Mouse (Mus musculus) cerebral cortex, adult 2 months (tissue): Measurements from ENCODE around the gene Fhad1.

Experiments used
- WGBS: fragments of 180-500 bp; shearing (Covaris S2); methylation state at CpG from one replicate; pipeline ENCODE4 v1.1.7; 2018; 5-methylcytosine and 5-hydroxymethylcytosine counted together

Gene Fhad1

DNA sequence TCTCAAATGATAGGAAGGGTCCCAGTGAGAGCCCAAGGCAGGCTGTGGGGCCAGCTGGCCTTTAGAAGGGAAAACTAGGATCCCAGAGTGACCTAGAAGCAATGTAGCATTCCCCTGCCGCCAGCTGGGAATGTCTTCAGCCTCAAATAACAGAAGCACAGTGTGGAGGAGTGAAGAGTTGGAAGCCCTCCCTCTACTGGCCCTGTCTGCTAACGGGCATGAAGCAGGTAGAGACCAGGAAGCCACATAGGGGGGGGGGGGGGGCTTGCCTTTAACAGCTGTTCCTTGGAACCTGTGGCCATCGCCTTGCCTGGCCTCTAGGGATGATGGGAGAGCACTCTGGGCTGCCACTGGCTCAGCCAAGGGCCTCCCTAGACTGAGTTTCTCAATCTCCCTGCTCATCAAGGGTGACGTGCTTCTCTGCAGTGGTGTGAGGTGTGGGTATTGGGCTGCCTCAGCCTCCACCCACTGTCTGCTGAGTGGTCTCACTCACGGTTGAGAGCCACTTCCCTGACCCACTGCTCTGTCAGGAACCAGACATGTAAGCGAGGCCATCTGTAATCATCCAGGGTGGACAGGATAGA is 128.4 kb downstream of the Fhad1 start:
- 48% methylated on average over 6 of the region's 6 CpGs for WGBS

DNA sequence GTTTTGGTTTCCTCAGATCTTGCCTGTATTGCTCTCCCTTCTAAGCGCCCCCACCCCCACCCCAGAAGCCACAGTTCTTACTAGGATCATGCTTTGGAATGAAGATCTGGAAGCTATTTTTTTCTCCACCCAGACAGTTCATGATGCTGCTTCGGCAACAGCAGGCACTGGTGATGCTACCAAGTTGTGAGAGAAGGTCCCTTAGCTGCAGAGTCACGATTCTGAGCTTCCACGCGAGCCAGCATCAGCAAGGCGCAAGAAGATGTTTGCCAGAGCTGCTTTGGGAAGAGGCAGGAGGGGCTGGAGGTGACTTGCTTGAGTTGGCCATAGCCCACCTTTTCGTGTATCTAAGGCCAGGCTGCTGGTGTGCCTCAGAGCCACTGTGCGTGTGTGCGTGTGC is 129.4 kb downstream of the Fhad1 start:
- WGBS, result 54% methylated on average over 9 of the region's 9 CpGs

DNA sequence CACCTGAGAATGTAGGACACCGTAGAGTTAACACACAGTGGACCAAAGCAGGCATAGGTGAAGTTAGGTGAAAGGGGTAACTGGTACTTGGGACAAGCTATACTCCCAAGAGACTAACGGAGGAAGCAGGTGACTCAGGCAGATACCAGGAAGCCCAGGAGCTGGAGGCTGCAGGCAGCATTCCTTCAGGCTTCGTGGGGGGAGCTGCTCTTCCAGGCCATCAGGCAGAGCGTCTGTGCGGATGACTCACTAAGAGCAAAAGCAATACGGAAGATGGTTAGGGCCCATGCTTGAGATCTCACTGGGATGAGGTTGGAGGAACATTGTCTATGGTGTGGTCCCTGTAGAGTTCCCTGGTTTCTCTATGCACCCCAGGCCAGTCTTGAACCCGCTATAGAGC is 132.0 kb downstream of the Fhad1 start:
- 66% methylated on average over 7 of the region's 7 CpGs for WGBS

DNA sequence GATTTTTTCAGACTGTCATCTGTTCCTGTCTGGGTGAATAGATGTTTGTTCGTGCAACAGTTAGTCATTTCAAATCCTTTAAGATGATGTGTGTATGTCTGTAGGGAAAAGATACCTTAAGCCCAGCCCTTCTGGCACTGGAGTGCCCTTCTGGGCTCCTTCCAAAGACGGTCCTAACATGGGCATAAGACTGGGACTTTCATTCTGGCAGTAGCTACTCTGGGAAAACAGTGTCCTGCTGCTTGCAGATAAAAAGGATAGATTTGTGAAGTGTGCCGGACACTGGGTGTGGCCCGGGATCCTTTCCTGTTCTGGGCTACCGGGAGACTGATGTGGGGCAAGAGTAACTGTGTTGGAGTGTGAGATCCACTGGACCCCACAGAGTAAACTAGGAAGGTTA is 132.9 kb downstream of the Fhad1 start:
- WGBS, result 48% methylated on average over 5 of the region's 5 CpGs

DNA sequence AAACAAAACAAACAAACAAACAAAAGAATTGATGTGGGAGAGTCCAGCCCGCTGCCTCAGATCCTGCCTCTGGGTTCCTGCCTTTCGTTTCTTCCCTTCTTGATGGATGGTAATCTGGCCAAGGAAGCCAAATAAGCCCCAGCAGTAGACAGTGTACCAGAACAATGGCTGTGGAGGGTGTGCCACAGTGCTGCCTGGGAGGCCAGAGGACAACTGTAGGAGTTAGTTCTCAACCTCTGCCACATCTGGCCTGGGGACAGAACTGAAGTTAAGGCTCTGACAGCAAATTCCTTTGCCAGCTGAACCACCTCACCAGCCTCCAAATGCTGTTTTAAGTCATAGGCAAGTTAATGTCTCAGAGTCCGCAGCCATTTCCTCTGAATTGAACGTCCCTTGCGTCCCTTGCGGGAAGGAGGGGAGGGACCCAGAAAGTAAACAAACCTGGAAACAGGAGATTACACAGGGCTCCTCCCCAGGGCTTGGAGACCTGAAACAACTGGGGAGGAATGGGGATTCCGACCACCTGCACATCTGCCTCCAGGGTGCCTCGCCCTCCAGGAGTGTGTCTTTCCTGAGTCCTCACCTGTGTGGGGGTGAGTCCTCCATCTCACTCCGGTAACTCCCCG is 133.5 kb downstream of the Fhad1 start:
- WGBS, result 69% methylated on average over 10 of the region's 10 CpGs

DNA sequence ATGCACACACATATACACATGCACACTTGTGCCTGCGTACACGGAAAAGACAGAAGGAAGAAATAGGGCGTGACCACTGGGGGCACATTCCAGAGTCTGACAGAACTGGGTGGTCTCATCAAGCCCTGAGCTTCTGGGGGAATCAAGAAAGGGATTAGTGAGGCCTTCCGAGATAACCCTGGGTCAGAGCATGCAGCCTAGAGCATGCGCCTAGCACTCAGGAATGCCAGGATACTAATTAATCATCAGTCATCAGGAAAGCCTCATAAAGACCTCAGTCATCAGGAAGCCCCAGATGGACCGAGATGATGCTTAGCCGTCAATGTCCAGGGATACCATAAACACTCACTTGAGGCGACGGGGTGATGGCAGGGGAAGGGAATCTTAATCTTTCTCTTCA is 135.0 kb downstream of the Fhad1 start:
- 89% methylated on average over 9 of the region's 9 CpGs for WGBS

DNA sequence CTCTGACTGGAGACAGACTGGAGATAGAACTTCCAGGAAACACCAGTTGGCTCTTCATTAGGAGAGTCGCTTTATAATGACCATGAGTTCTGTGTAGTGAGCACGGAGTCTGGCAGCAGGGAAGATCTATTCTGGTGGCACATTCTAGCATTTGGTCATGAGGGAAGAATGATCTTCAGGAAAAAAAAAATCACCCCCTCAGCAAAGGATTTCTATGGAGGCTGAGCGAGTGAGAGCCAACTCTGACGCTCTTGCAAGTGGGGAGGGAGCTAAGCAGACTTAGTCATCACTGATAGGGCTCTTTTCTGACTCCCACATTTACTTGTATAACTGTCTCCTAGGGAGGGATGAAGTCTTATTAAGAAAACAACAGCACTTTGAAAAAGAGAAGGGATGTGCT is 135.8 kb downstream of the Fhad1 start:
- WGBS, result 31% methylated on average over 4 of the region's 4 CpGs

DNA sequence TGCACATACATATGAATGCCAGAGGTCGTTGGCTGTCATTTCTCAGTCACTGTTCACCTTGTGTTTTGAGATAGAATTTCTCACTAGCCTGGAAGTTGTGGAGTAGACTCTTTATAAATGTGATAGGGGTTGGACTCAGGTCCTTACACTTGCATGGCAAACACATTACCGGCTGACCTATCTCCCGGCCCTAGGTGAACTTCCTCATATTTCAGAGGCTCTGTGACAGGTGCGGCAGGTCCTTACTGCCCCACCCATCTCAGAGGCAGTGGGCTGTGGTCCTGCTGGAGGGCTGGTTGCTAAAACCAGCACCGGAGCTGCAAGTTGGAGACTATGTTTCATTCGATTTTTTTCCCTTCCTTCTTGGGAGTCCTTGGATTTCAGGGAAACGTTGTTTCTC is 136.3 kb downstream of the Fhad1 start:
- 47% methylated on average over 7 of the region's 7 CpGs for WGBS

DNA sequence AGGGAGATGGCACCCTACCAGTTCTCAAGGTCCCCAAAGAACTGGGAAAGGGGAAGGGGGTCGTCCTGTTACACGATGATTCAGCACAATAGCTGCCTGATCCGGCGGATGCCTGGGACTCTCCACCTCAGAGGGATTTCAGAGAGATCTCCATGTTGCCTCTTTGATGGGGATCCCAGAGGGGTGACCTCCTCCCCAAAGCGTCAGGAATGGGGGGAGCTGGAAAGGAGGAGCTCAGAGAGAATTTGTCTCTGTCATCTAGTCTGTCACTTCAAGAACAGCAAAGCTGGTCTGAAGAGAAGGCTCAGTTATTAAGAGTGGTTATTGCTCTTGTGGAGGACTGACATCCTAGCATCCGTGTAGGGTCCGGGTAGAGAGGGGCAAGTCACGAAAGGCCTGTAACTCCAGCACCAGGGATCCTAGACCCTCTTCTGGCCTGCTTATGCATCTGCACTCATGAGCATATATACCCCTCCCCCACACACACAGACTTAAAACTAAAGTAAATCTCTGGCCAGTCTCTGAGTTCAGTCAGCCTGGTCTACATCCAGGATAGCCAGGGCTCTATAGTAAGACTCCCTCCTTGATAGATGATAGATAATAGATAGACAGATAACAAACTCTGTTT is 139.3 kb downstream of the Fhad1 start:
- 25% methylated on average over 8 of the region's 8 CpGs for WGBS

DNA sequence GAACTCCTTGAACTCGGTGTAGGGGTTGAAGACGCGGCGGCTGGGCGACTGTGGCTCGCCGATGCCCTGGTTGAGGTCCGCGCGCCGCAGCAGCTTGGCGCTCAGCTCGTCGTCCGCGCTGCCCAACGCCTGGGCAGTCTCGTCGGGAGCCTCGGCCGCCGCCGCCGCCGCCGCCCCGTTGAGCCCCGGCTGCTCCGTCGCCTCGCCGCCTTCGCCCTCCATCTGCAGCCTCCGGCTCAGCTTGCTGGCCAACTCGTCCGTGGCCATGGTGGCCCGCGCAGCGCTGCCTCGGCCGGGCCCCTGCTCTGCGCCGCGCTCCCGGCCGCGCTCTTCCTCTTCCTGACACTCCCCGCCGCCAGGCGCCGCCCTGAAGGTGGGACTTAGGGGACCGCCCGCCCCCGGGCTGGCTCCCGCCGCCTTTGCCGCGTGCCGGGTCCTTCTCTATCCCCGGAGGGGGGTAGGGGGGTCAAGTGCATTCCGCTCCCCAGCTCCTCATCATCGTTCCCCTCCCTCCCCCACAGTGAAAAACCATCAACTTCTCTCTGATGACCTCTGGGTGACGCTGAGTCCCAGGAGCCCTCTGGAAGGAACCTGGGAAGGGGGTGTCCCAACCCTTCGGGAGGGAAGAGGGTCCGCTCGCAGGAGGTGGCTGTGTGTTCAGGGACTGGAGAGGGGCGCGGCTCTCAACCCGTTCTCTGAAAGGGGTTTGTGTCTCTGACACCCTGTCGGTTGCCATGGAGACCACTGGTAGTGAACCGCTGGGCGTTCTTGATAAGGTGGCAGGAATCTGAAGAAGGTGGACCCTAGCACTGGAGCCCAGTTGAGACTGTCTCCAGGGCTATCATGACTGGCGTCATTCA is 140.1 kb downstream of the Fhad1 start, which contains the start of gene Efhd2:
Efhd2 (minus strand) TSS at position 320 of the 860 bp plus-strand sequence.
- WGBS, result under 1% methylated on average over 73 of the region's 73 CpGs

DNA sequence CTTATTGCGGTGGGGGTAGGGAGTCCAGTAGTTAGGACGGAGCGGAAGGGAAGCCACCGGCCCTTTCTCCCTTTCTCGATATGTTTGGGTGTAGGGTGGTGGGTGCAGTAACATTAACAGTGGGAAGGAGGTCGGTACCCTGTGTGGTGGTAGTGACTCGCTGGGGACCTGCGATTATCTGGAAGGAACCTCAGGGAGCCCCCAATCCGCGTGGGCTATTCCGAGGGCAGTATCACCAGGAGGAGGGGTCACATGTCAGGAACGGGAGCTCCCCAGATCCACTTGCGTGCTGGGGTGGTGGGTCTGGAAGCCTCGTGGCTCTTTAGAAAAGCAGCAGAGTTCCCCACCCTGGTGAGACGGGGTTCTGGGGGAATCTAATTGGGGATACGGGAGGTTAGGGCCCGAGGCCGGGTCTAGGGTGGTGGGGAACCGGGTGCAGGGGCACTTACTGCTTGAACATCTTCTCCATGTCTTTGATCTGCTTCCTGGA is 140.7 kb downstream of the Fhad1 start:
- WGBS, result under 1% methylated on average over 19 of the region's 19 CpGs

DNA sequence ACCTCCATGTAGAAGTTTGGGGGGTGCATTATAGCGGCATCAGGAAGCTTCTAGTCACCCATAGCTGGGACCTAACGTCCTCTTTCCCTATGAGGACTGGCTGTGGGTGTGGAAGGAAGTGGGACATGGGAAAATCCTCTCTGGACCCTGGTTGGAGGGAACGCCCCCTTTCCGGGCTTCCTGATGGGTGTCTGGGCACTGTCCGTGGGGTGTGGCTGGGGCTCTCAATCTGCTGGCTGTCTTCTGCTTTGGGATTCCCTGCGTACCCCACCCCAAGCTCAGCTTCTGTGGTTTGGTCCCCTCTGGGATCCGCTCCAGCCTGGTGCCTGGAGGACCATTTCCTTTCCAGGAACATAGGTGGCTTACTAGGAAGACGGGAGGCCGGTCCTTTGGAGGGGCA is 141.9 kb downstream of the Fhad1 start:
- 32% methylated on average over 9 of the region's 9 CpGs for WGBS

DNA sequence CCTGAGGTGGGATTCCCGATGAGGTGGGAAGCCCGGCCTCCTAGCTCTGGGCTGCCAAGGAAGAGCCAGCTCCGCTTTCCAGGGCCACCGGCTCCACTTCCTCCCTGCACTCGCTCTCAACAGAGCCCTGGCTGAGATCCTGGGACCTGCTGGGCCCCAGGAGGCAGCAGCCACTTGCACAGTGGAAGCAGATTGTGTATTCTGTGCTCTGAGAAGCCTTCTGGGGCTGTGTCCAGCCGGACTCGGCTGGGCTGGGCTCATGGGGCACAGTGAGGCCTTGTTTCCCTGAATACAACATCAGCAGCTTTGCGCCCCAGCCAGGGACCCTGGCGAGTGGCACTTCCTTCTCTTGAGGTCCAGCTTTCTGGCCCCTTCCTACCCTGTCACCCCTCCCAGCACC is 143.0 kb downstream of the Fhad1 start:
- WGBS, result 42% methylated on average over 9 of the region's 9 CpGs

DNA sequence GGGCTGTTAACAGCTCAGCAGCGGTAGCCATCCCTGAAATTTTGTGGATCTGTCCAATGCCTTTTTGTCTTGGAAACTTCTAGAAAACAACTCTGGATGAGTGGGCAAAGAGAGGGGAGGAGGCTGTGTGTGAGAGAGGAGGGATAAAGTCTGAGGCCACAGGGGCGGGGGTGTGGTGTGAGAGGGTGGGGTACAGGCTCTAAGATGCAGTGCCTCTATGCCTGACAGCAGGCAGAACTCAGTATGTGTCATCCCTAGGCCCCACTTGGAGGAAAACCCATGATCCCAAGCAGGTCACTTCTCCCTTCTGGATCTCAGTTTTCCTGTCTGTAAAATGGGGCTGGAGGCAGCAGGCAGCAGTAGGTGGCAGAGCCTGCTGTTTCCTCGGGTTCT is 143.6 kb downstream of the Fhad1 start:
- 63% methylated on average over 3 of the region's 3 CpGs for WGBS

DNA sequence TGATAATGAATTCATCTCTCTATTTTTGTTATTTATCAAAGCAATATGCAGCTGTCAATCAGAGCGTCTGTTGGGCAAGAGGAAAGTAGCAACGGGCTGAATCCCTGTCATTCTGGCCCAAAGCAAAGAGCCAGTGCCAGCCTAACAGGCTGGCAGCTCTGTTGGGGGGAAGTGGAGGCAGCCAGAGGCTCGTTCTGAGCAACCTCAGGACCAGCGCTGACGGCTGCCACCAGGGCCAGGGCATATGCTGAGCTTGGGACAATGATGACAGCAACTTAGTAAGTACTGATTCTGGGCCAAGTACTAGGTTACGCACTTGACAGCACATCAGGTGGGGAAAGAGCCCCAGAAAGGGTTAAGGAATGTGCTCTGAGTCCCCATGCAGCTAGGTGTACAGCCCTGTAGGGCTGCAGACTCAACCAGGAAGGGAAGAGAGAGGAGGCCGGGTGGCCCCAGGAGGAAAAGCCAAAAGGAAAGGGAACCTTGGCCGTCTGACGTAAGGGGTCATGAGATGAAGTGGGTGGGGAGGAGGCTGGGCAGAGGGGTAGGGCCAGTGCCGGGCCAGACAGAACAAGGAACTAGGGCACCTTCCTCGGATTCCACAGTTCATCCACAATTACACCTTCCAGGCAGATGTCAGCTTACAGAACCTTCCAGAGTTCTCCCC is 144.1 kb downstream of the Fhad1 start:
- 50% methylated on average over 11 of the region's 11 CpGs for WGBS

DNA sequence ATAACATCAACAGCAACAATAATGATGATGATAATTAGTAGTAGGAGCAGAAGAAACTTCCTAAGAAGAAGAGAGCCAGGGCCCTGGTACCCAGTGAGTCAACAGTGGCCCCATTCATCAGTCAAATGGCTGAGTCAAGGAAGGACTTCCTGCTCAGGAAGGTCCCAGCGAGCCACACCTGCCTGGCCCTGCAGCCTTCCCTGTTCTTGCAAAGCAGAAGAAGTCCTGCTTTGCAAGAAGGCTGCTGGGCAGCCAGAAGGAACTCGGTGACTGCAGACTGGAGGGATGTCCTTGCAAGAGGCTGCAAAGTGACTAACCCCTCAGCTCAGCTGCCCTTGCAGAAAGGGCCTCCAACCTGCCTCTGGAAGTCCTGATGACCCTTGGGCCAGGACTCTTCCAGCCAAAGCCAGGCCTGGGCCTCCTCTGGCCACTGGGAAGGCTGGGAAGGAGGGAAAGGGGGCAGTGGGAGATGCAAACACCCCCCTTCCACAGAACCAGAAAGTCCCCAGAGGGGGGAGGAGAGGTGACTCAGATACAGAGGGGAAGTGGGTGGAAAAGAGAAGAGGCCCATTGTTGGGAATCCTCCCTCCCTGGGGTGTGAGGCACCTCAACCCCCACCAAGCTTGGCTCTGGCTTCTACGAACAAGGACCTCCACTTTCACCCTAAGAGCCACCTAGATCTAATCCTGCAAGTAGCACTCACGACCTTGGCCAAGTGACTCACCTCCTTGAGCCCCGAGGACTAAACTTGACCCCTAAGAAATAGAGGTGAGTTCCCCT is 145.3 kb downstream of the Fhad1 start:
- 66% methylated on average over 5 of the region's 5 CpGs for WGBS

DNA sequence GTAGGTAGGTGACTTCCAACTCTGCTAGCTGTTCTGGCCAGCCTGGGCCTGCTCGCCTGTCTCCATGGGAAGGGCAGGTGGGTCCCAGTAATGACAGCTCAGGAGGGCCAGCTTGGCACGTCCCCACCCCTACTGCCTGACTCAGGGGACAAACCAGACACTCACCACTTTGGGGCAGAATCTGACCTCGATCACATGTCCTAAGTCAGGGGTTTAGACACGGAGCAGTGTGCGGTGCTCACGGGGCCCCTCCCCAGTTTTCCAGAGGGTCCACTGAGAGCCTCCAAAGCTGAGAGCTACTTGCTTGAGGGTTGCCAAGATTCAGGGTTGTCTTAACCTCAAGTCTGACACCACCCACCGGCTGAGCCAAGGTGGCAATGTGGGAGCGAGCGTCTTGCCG is 146.8 kb downstream of the Fhad1 start:
- 64% methylated on average over 10 of the region's 10 CpGs for WGBS

DNA sequence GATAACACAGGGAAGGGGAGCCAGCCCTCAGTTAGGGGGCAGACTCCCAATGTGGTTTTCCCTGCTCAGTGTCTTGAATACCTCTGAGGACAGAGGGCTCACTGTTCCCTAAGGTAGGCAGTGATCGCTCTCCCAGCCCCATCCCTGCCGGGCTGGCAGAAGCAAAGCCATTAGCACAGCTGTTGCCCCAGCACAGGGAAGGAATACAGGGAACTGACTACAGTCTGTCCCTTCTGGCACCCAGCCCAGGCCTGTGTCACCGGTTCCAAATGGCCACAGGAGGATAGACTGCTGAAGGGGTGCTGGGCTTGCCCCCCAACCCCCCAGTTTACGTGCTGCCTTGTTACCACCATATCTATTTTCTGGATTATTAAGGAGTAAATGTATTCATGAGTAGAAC is 147.4 kb downstream of the Fhad1 start:
- 34% methylated on average over 4 of the region's 4 CpGs for WGBS

DNA sequence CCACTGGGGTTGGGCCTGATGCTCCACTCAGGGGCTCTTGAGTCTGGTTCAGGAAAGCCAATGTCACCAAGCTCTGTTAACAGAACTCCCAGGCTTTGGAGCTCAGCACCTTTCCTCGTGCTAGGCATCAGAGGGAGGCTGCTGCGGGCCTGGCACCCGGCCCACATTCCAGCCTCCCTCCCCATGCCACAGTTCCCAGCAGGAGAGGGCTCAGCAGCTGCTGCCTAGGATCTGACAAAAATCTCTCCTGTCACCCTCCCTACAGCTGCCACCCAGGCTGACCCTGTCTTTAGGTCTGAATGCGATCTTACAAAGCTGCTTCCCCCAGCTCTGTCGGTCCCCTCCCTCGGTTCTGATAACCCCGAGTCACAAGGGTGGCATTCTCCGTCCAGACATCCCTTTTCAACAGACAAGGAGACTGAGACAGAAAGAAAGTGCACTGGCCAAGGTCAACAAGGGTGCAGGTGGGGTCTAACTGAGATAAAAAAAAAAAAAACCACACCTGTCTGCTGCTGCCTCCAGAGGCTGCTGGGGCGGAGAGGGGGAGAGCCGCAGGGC is 147.9 kb downstream of the Fhad1 start:
- 24% methylated on average over 10 of the region's 10 CpGs for WGBS

DNA sequence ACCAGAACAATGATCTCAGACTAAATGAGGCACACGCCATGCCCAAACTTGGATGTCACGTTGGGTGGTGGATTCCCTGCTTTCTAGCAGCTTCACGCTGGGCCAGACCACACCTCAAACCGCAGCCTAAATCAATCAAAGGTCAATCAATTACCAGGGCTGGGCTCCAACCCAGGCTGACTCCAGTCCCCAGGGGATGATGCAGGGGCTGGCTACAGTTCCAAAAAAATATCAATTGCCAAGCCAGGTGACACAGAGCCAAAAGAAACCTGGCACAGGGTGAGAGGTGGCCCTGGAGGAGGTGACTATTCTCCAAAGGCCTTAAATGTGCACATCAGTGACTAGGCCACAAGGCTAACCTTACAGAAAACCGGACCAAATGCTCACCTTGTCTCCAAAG is 149.3 kb downstream of the Fhad1 start:
- 85% methylated on average over 5 of the region's 5 CpGs for WGBS

DNA sequence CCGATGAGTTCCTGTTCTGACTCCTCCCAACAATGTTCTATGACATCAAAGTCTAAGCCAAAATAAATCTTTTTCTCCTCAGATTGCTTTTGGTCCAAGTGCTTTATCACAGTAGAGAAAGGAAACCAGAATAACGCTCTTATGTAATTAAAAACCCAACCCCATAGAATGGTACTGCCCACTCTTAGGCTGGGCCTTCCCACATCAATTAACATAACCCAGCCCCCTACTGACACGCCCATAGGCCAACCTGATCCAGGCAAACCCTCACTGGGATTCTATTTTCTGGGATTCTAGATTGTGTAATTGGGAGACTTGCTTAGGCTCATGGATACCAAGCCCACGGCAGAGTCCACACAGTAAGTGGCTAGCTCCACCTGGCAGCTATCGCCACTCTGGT is 149.9 kb downstream of the Fhad1 start:
- 64% methylated on average over 5 of the region's 5 CpGs for WGBS
